Mouse (Mus musculus) central nervous system, embryonic 18 days (tissue): Measurements from ENCODE around the gene Vmn1r14. TPM values are rescaled to one million over a fixed set of nuclear protein-coding genes. Genes with fewer than 3 reads are reported as not detected.

Experiments used
- polyA plus RNA-seq: library from polyadenylated mRNA; depleted of rRNA; stranded (reverse); fragments of >200 nt; gene quantifications from 2 replicates; pipeline ENCODE4 v1.2.3, GENCODE M21; 2012; rRNA removed

Vmn1r14 gene
- polyA plus RNA-seq: not detected in 2 replicates

GRCm38 (mm10) chr6:57231386-57231785 lies at the start of gene Vmn1r14:
Vmn1r14 (plus strand) TSS chr6:57231686.

GRCm38 (mm10) chr6:57202990-57203389 lies 28.5 kb upstream of the Vmn1r14 start, which contains the start of gene Vmn1r13:
Vmn1r13 (plus strand) TSS chr6:57203290.

GRCm38 (mm10) chr6:57257652-57258051 lies 26.2 kb downstream of the Vmn1r14 start, which contains the start of gene Vmn1r15:
Vmn1r15 (plus strand) TSS chr6:57257952.

Other genes with a start within 250 kb of the Vmn1r14 start
- gene Vmn1r6, start 234.4 kb upstream of the Vmn1r14 start, polyA plus RNA-seq: not detected in 2 replicates
- not detected in 2 replicates for gene Vmn1r7, start 206.4 kb upstream of the Vmn1r14 start, polyA plus RNA-seq
- gene Vmn1r8, start 199.4 kb upstream of the Vmn1r14 start, polyA plus RNA-seq: not detected in 2 replicates
- gene Vmn1r9, start 164.9 kb upstream of the Vmn1r14 start, polyA plus RNA-seq: not detected in 2 replicates
- gene Vmn1r10, start 122.2 kb upstream of the Vmn1r14 start, polyA plus RNA-seq: not detected in 2 replicates
- not detected in 2 replicates for gene Vmn1r11, start 98.2 kb upstream of the Vmn1r14 start, polyA plus RNA-seq
- not detected in 2 replicates for gene Vmn1r12, start 74.8 kb upstream of the Vmn1r14 start, polyA plus RNA-seq
- gene Vmn1r13, start 28.4 kb upstream of the Vmn1r14 start, polyA plus RNA-seq: not detected in 2 replicates
- not detected in 2 replicates for gene Vmn1r15, start 26.3 kb downstream of the Vmn1r14 start, polyA plus RNA-seq
- not detected in 2 replicates for gene Vmn1r16, start 97.8 kb downstream of the Vmn1r14 start, polyA plus RNA-seq
- not detected in 2 replicates for gene Vmn1r17, start 132.0 kb downstream of the Vmn1r14 start, polyA plus RNA-seq
- not detected in 2 replicates for gene Vmn1r18, start 164.1 kb downstream of the Vmn1r14 start, polyA plus RNA-seq
- gene Vmn1r19, start 172.1 kb downstream of the Vmn1r14 start, polyA plus RNA-seq: not detected in 2 replicates
- not detected in 2 replicates for gene Vmn1r20, start 197.2 kb downstream of the Vmn1r14 start, polyA plus RNA-seq